Mouse (Mus musculus) induced T-regulatory cell, adult 2 months (primary cell): ENCODE data around the gene Rcvrn.

Source experiments
- DNase-seq: peaks from one replicate; pipeline ENCODE4 v3.0.0-alpha.2; 2012; ENCODE audit warnings: low read depth

The Rcvrn gene

GRCm38 (mm10) chr11:67668460-67669007 lies 26.6 kb upstream of the Rcvrn start:
- no peak for DNase-seq

- no peak for DNase-seq
Observed at GRCm38 (mm10) chr11:67670031-67670430, 25.1 kb upstream of the Rcvrn start.

- no peak for DNase-seq
Observed at GRCm38 (mm10) chr11:67672140-67672539, 23.0 kb upstream of the Rcvrn start.

- peak; percentile 64 for DNase-seq
Observed at GRCm38 (mm10) chr11:67675562-67676540, 19.3 kb upstream of the Rcvrn start.

- no peak for DNase-seq
Observed at GRCm38 (mm10) chr11:67679300-67679699, 15.8 kb upstream of the Rcvrn start.

GRCm38 (mm10) chr11:67679930-67680329 lies 15.2 kb upstream of the Rcvrn start:
- DNase-seq, result no peak

- DNase-seq, result no peak
Observed at GRCm38 (mm10) chr11:67681871-67682270, 13.3 kb upstream of the Rcvrn start.

GRCm38 (mm10) chr11:67686109-67686508 lies 9.0 kb upstream of the Rcvrn start:
- DNase-seq, result no peak

- no peak for DNase-seq
Observed at GRCm38 (mm10) chr11:67712976-67713375, 17.9 kb downstream of the Rcvrn start.

GRCm38 (mm10) chr11:67715382-67715781 lies 20.3 kb downstream of the Rcvrn start:
- DNase-seq, result no peak

GRCm38 (mm10) chr11:67721485-67721884 lies 26.4 kb downstream of the Rcvrn start:
- DNase-seq, result no peak

GRCm38 (mm10) chr11:67722399-67723156 lies 27.5 kb downstream of the Rcvrn start:
- no peak for DNase-seq

GRCm38 (mm10) chr11:67723231-67724013 lies 28.3 kb downstream of the Rcvrn start:
- no peak for DNase-seq

- DNase-seq, result no peak
Observed at GRCm38 (mm10) chr11:67727095-67727494, 32.0 kb downstream of the Rcvrn start.

GRCm38 (mm10) chr11:67728726-67729125 lies 33.6 kb downstream of the Rcvrn start:
- DNase-seq, result no peak

- DNase-seq, result no peak
Observed at GRCm38 (mm10) chr11:67731056-67731455, 35.9 kb downstream of the Rcvrn start.

GRCm38 (mm10) chr11:67733726-67734125 lies 38.6 kb downstream of the Rcvrn start:
- DNase-seq, result no peak

- DNase-seq, result no peak
Observed at GRCm38 (mm10) chr11:67734597-67734996, 39.5 kb downstream of the Rcvrn start.

GRCm38 (mm10) chr11:67738345-67738744 lies 43.2 kb downstream of the Rcvrn start:
- no peak for DNase-seq

GRCm38 (mm10) chr11:67738846-67739490 lies 43.8 kb downstream of the Rcvrn start:
- DNase-seq, result no peak

- no peak for DNase-seq
Observed at GRCm38 (mm10) chr11:67741569-67741968, 46.4 kb downstream of the Rcvrn start.
